Mouse (Mus musculus): ENCODE results near the gene Olfr91. TPM values are rescaled to one million over a fixed set of nuclear protein-coding genes. Genes with fewer than 3 reads are reported as not detected.

Olfr91 gene
- polyA plus RNA-seq, 1 experiment from 2014 or later: not detected

DNA sequence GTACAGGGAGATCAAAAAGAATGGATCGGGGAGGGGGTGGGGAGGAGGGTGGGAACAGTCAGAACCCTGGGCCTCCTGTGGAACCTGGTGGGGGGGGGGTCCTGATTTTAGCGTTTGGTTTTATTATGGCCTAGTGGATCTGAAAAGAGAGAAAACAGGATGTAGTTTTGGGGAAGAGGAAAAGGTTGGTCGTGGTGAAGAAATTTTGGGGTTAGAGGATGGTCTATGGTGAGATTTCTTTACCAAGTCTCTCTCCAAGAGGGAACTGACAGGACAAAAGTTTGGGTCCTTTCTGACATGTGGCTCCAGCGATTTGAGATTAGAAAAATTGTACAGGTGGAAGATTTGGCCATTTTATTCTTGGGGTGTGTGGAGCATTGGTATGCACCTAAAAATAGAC is 46.3 kb downstream of the Olfr91 start:
- H3K4me2 ChIP-seq: 0 out of 2 replicates have a peak overlapping the region, but pooled peaks have one; percentile 96
- no peak for ATAC-seq (replicated peaks; ENCODE audit: low FRiP score)
- H3K4me3 ChIP-seq (replicated peaks): no peak overlapping the region
- H3K9ac ChIP-seq: no peak overlapping the region
- H3K4me1 ChIP-seq: peaks cover 30% of the 10 kb centered on the region
- no peak overlapping the region for H3K27ac ChIP-seq
- H3K27me3 ChIP-seq: peaks cover 5% of the 10 kb centered on the region
- H3K36me3 ChIP-seq: peaks cover 31% of the 10 kb centered on the region
- H3K9me3 ChIP-seq (replicated peaks): no peaks in the 10 kb centered on the region
- WGBS: 49% methylated on average over 4 of the region's 4 CpGs

DNA sequence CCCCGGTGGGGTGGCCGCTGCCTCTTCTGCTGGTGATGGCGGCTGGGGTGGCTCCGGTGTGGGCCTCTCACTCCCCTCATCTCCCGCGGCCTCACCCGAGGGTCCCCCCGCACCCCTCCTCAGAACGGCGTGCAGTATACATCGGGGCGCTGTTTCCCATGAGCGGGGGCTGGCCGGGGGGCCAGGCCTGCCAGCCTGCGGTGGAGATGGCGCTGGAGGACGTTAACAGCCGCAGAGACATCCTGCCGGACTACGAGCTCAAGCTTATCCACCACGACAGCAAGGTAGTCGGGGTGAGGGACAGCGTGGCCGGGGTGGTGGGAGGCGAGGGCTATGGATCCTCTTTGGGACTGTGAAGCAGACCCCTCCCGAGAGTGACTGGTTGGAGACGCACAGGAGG is 47.2 kb downstream of the Olfr91 start:
- H3K4me3 ChIP-seq (replicated peaks): peak overlapping the region; percentile 61
- H3K4me2 ChIP-seq: peak overlapping the region; percentile 96
- peaks cover 22% of the 10 kb centered on the region for H3K36me3 ChIP-seq
- H3K4me1 ChIP-seq: peaks cover 33% of the 10 kb centered on the region
- peak; percentile 3; the same call in 1 of the 2 replicates for ATAC-seq (replicated peaks; ENCODE audit: low FRiP score)
- H3K27ac ChIP-seq: no peak overlapping the region
- H3K9me3 ChIP-seq (replicated peaks): no peaks in the 10 kb centered on the region
- peak overlapping the region; percentile 67 for H3K9ac ChIP-seq
- peaks cover 5% of the 10 kb centered on the region for H3K27me3 ChIP-seq
- 8% methylated on average over 27 of the region's 27 CpGs for WGBS

DNA sequence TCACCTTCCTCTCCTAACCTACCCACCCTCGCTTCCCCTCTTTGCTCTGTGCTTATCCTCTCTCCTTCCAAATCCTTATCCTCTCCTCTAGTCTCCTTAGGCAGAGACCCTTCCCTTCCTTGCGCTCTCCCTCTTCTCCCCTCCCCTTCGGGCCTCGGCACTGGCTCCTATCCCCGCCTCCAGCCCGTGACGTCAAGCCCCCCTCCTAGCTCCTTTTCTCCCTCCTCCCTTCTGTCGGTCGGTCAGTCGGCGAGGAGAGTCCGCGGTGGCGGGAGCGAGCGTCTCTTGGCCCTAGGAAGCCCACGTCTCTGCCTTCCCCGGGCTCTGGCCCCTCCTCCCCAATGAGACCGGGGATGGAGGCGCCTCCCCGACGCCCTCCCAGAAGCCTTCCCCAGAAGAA is 47.7 kb downstream of the Olfr91 start:
- peak overlapping the region; percentile 67 for H3K9ac ChIP-seq
- peaks cover 35% of the 10 kb centered on the region for H3K4me1 ChIP-seq
- H3K36me3 ChIP-seq: peaks cover 17% of the 10 kb centered on the region
- H3K27ac ChIP-seq: peak overlapping the region; percentile 60
- under 1% methylated on average over 20 of the region's 22 CpGs for WGBS
- H3K9me3 ChIP-seq (replicated peaks): no peaks in the 10 kb centered on the region
- H3K4me2 ChIP-seq: peak overlapping the region; percentile 96
- peak; percentile 34 for ATAC-seq (replicated peaks; ENCODE audit: low FRiP score)
- peaks cover 5% of the 10 kb centered on the region for H3K27me3 ChIP-seq
- H3K4me3 ChIP-seq (replicated peaks): peak overlapping the region; percentile 61

GRCm38 (mm10) chr17:37049570-37050310 is 48.3 kb downstream of the Olfr91 start:
- peaks cover 40% of the 10 kb centered on the region for H3K4me1 ChIP-seq
- peaks cover 5% of the 10 kb centered on the region for H3K27me3 ChIP-seq
- H3K9me3 ChIP-seq (replicated peaks): no peaks in the 10 kb centered on the region
- H3K4me3 ChIP-seq (replicated peaks): peak overlapping the region; percentile 61
- H3K36me3 ChIP-seq: peaks cover 11% of the 10 kb centered on the region
- WGBS: 3% methylated on average over 39 of the region's 39 CpGs
- peak overlapping the region; percentile 60 for H3K27ac ChIP-seq
- peak; percentile 13 for ATAC-seq (replicated peaks; ENCODE audit: low FRiP score)
- H3K4me2 ChIP-seq: peak overlapping the region; percentile 96
- peak overlapping the region; percentile 67; the same call in 1 of the 2 replicates for H3K9ac ChIP-seq

DNA sequence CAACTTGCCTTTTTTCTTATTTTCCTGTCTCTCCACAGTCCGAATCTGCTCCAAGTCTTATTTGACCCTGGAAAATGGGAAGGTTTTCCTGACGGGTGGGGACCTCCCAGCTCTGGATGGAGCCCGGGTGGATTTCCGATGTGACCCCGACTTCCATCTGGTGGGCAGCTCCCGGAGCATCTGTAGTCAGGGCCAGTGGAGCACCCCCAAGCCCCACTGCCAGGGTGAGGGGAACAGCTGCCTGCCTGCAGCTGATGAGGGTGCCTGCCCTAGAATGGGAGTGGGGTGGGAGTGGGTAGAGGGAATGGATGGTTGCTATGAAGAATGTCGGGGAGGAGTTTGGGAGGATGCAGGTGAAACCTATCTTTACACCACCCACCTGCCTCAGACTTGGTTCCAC is 49.7 kb downstream of the Olfr91 start:
- ATAC-seq (replicated peaks; ENCODE audit: low FRiP score): no peak
- H3K9me3 ChIP-seq (replicated peaks): no peaks in the 10 kb centered on the region

GRCm38 (mm10) chr17:37047981-37048380 is 50.1 kb downstream of the Olfr91 start:
- WGBS: 40% methylated on average over 3 of the region's 3 CpGs

More for the DNA sequence above, 49.7 kb downstream of the Olfr91 start:
- Histone ChIP-seq H3K27me3 (peaks cover 5% of the 10 kb centered on the region), H3K9ac (no peak overlapping the region), H3K4me1 (peaks cover 40% of the 10 kb centered on the region), H3K36me3 (no peaks in the 10 kb centered on the region), H3K4me3 (replicated peaks) (no peak overlapping the region), H3K4me2 (no peak overlapping the region), H3K27ac (no peak overlapping the region)
- WGBS: 68% methylated on average over 7 of the region's 7 CpGs

DNA sequence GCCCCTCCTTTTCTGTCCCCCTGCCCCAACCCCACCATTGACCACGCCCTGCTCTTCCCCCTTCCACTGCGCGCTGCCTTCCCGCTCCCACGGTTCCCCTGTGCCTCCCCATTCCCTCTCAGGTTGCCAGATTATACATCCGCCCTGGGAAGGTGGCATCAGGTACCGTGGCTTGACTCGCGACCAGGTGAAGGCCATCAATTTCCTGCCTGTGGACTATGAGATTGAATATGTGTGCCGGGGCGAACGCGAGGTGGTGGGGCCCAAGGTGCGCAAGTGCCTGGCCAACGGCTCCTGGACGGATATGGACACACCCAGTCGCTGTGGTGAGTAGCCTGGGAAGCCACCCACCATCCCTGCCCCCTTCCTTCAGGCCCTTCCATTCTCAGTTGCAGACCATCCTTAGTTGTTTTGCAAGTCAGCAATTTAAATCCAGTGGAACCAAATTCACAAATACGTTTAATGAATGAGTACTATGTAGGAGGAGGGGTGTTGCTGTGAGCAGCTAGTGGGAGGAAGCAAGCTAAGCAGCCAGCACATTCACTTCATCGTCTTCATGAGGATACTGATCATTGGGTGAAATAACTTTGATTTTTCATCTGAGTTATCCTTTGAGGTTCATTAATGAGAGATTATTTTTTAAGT is 50.6 kb downstream of the Olfr91 start:
- H3K27ac ChIP-seq: no peak overlapping the region
- H3K4me3 ChIP-seq (replicated peaks): peak overlapping the region; percentile 86
- H3K4me2 ChIP-seq: peak overlapping the region; percentile 97
- H3K4me1 ChIP-seq: peaks cover 40% of the 10 kb centered on the region
- 16% methylated on average over 19 of the region's 19 CpGs for WGBS
- ATAC-seq (replicated peaks; ENCODE audit: low FRiP score): no peak
- no peaks in the 10 kb centered on the region for H3K36me3 ChIP-seq
- peaks cover 5% of the 10 kb centered on the region for H3K27me3 ChIP-seq
- no peaks in the 10 kb centered on the region for H3K9me3 ChIP-seq (replicated peaks)
- no peak overlapping the region; the same call in 1 of the 2 replicates for H3K9ac ChIP-seq

More at GRCm38 (mm10) chr17:37047981-37048380, 50.1 kb downstream of the Olfr91 start:
- Histone ChIP-seq H3K27ac (no peak overlapping the region), H3K4me3 (replicated peaks) (no peak overlapping the region), H3K9ac (no peak overlapping the region), H3K4me2 (no peak overlapping the region), H3K9me3 (replicated peaks) (no peaks in the 10 kb centered on the region), H3K4me1 (peaks cover 40% of the 10 kb centered on the region), H3K27me3 (peaks cover 5% of the 10 kb centered on the region), H3K36me3 (no peaks in the 10 kb centered on the region)
- no peak for ATAC-seq (replicated peaks; ENCODE audit: low FRiP score)

- peak; percentile 75 for ATAC-seq (replicated peaks; ENCODE audit: low FRiP score)
- Histone ChIP-seq H3K36me3 (no peaks in the 10 kb centered on the region), H3K27ac (peak overlapping the region; percentile 85), H3K27me3 (peaks cover 5% of the 10 kb centered on the region), H3K4me2 (peak overlapping the region; percentile 97), H3K4me3 (replicated peaks) (peak overlapping the region; percentile 86), H3K9ac (peak overlapping the region; percentile 89), H3K9me3 (replicated peaks) (no peaks in the 10 kb centered on the region), H3K4me1 (peaks cover 40% of the 10 kb centered on the region)
- under 1% methylated on average over 44 of the region's 58 CpGs for WGBS
Observed at GRCm38 (mm10) chr17:37046312-37047112, 51.6 kb downstream of the Olfr91 start.

- Histone ChIP-seq H3K9ac (peak within 1 kb of the TSS; percentile 89), H3K4me1 (peaks cover 35% of the 10 kb centered on the region), H3K27me3 (peaks cover 5% of the 10 kb centered on the region), H3K4me3 (replicated peaks) (peak within 1 kb of the TSS; percentile 86), H3K9me3 (replicated peaks) (no peaks in the 10 kb centered on the region), H3K4me2 (peak within 1 kb of the TSS; percentile 97), H3K36me3 (no peaks in the 10 kb centered on the region), H3K27ac (peak within 1 kb of the TSS; percentile 85)
- under 1% methylated on average over 48 of the region's 55 CpGs for WGBS
- ATAC-seq (replicated peaks; ENCODE audit: low FRiP score): peak; percentile 88
Observed at GRCm38 (mm10) chr17:37045611-37046311, 52.3 kb downstream of the Olfr91 start, which contains the start of gene Gabbr1. TSS of gene Gabbr1 (plus strand) at chr17:37045966.

DNA sequence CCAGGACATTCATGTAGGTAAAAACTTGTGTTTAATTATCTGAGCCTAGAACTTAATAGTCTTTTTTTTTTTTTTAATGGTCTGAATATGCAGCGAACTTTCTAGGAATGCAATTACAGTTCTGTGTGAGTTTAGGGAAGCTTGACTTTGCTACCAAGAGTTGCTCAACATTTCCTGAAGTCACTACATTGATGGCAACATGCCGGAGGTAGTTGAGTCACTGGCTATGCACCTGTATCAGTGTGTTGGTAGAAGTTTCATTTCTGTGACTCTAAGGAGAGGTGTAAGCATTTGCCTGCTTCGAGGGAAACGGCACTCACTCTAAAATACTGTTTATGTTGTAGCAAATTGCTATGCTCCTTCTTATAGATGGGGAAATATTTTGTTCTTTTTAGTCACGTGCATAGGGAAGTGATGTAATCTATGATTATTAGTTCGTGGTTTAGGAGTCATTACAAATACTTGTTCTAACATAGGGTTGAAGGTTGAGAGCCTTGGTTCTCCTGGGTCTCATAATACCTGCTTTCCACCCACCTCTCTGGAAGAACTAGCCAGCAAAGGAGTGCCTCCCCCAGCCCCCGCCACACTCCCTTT is 53.3 kb downstream of the Olfr91 start:
- H3K36me3 ChIP-seq: no peaks in the 10 kb centered on the region
- H3K4me3 ChIP-seq (replicated peaks): peak overlapping the region; percentile 86
- H3K27me3 ChIP-seq: peaks cover 5% of the 10 kb centered on the region
- no peak overlapping the region for H3K27ac ChIP-seq
- ATAC-seq (replicated peaks; ENCODE audit: low FRiP score): no peak
- 73% methylated on average over 7 of the region's 7 CpGs for WGBS
- H3K4me1 ChIP-seq: peaks cover 28% of the 10 kb centered on the region
- no peaks in the 10 kb centered on the region for H3K9me3 ChIP-seq (replicated peaks)
- peak overlapping the region; percentile 97 for H3K4me2 ChIP-seq
- H3K9ac ChIP-seq: peak overlapping the region; percentile 89; the same call in 1 of the 2 replicates

Measured in kidney, embryonic 15.5 days (tissue).